Mouse (Mus musculus): ENCODE measurements at regions not wholly inside any gene's neighbourhood (a gene's known extent, or its start where the extent isn't known, plus 50 kb on each side); places are given as distances from the start of the nearest gene placed in this dataset.

GRCm38 (mm10) chr19:56653292-56653691 lies 68.7 kb upstream of the Adrb1 start:
- WGBS: 77% methylated on average over 9 of the region's 9 CpGs
- no peak overlapping the region for H3K27ac ChIP-seq (ENCODE audit: low read depth, low read length)
- H3K27me3 ChIP-seq (ENCODE audit: control insufficient read depth, insufficient read depth, low read length): peaks cover 2% of the 10 kb centered on the region; the same call in 1 of the 2 replicates
- DNase-seq (ENCODE audit: low spot score) (no peak), ATAC-seq (ENCODE audit: low FRiP score) (no peak)
- no peak overlapping the region; the same call in 1 of the 2 replicates for H3K4me2 ChIP-seq (replicated peaks; ENCODE audit: low read depth, low read length)
- no peaks in the 10 kb centered on the region for H3K36me3 ChIP-seq (ENCODE audit: control insufficient read depth, insufficient read depth, low read length)
- H3K9ac ChIP-seq (ENCODE audit: low read depth, low read length): no peak overlapping the region
- H3K4me1 ChIP-seq (replicated peaks; ENCODE audit: control insufficient read depth, insufficient read depth, low read length): 0 out of 2 replicates have a peak, but pooled peaks cover 3% of the 10 kb centered on the region
- no peak overlapping the region for H3K4me3 ChIP-seq (ENCODE audit: low read depth, low read length)
- H3K9me3 ChIP-seq (ENCODE audit: control insufficient read depth, low read length): no peaks in the 10 kb centered on the region; the same call in 1 of the 2 replicates

GRCm38 (mm10) chr19:56655330-56655729 lies 66.7 kb upstream of the Adrb1 start:
- H3K9me3 ChIP-seq (ENCODE audit: control insufficient read depth, low read length): no peaks in the 10 kb centered on the region; the same call in 1 of the 2 replicates
- no peak overlapping the region for H3K27ac ChIP-seq (ENCODE audit: low read depth, low read length)
- H3K27me3 ChIP-seq (ENCODE audit: control insufficient read depth, insufficient read depth, low read length): peaks cover 2% of the 10 kb centered on the region; the same call in 1 of the 2 replicates
- H3K4me1 ChIP-seq (replicated peaks; ENCODE audit: control insufficient read depth, insufficient read depth, low read length): 0 out of 2 replicates have a peak, but pooled peaks cover 3% of the 10 kb centered on the region
- WGBS: 89% methylated on average over 9 of the region's 9 CpGs
- no peak for ATAC-seq (ENCODE audit: low FRiP score)
- no peaks in the 10 kb centered on the region for H3K36me3 ChIP-seq (ENCODE audit: control insufficient read depth, insufficient read depth, low read length)
- H3K4me3 ChIP-seq (ENCODE audit: low read depth, low read length): no peak overlapping the region
- no peak for DNase-seq (ENCODE audit: low spot score)
- no peak overlapping the region for H3K4me2 ChIP-seq (replicated peaks; ENCODE audit: low read depth, low read length)
- H3K9ac ChIP-seq (ENCODE audit: low read depth, low read length): no peak overlapping the region

- no peak overlapping the region for H3K4me2 ChIP-seq (replicated peaks; ENCODE audit: low read depth, low read length)
- ATAC-seq (ENCODE audit: low FRiP score) (no peak), DNase-seq (ENCODE audit: low spot score) (no peak)
- H3K27ac ChIP-seq (ENCODE audit: low read depth, low read length): no peak overlapping the region
- no peaks in the 10 kb centered on the region for H3K36me3 ChIP-seq (ENCODE audit: control insufficient read depth, insufficient read depth, low read length)
- H3K27me3 ChIP-seq (ENCODE audit: control insufficient read depth, insufficient read depth, low read length): no peaks in the 10 kb centered on the region
- no peaks in the 10 kb centered on the region; the same call in 1 of the 2 replicates for H3K9me3 ChIP-seq (ENCODE audit: control insufficient read depth, low read length)
- 73% methylated on average over 4 of the region's 4 CpGs for WGBS
- no peaks in the 10 kb centered on the region; the same call in 1 of the 2 replicates for H3K4me1 ChIP-seq (replicated peaks; ENCODE audit: control insufficient read depth, insufficient read depth, low read length)
- no peak overlapping the region for H3K9ac ChIP-seq (ENCODE audit: low read depth, low read length)
- no peak overlapping the region for H3K4me3 ChIP-seq (ENCODE audit: low read depth, low read length)
Observed at GRCm38 (mm10) chr19:56660566-56661199, 61.3 kb upstream of the Adrb1 start.

- H3K27me3 ChIP-seq (ENCODE audit: control insufficient read depth, insufficient read depth, low read length): no peaks in the 10 kb centered on the region
- H3K36me3 ChIP-seq (ENCODE audit: control insufficient read depth, insufficient read depth, low read length): no peaks in the 10 kb centered on the region
- WGBS: 85% methylated on average over 10 of the region's 10 CpGs
- no peak for DNase-seq (ENCODE audit: low spot score)
- no peak overlapping the region for H3K4me3 ChIP-seq (ENCODE audit: low read depth, low read length)
- H3K9me3 ChIP-seq (ENCODE audit: control insufficient read depth, low read length): no peaks in the 10 kb centered on the region
- H3K9ac ChIP-seq (ENCODE audit: low read depth, low read length): no peak overlapping the region
- H3K4me1 ChIP-seq (replicated peaks; ENCODE audit: control insufficient read depth, insufficient read depth, low read length): no peaks in the 10 kb centered on the region; the same call in 1 of the 2 replicates
- ATAC-seq (ENCODE audit: low FRiP score): no peak
- H3K27ac ChIP-seq (ENCODE audit: low read depth, low read length): no peak overlapping the region
- H3K4me2 ChIP-seq (replicated peaks; ENCODE audit: low read depth, low read length): no peak overlapping the region
Observed at GRCm38 (mm10) chr19:56663474-56664227, 58.3 kb upstream of the Adrb1 start.

GRCm38 (mm10) chr19:56664307-56664775 lies 57.7 kb upstream of the Adrb1 start:
- Histone ChIP-seq H3K4me1 (replicated peaks; ENCODE audit: control insufficient read depth, insufficient read depth, low read length) (no peaks in the 10 kb centered on the region; the same call in 1 of the 2 replicates), H3K4me2 (replicated peaks; ENCODE audit: low read depth, low read length) (no peak overlapping the region), H3K36me3 (ENCODE audit: control insufficient read depth, insufficient read depth, low read length) (no peaks in the 10 kb centered on the region), H3K9ac (ENCODE audit: low read depth, low read length) (peak overlapping the region; percentile 16; the same call in 1 of the 2 replicates), H3K27ac (ENCODE audit: low read depth, low read length) (no peak overlapping the region), H3K27me3 (ENCODE audit: control insufficient read depth, insufficient read depth, low read length) (no peaks in the 10 kb centered on the region), H3K4me3 (ENCODE audit: low read depth, low read length) (no peak overlapping the region), H3K9me3 (ENCODE audit: control insufficient read depth, low read length) (no peaks in the 10 kb centered on the region)
- DNase-seq (ENCODE audit: low spot score) (peak; percentile 15), ATAC-seq (ENCODE audit: low FRiP score) (no peak)
- 68% methylated on average over 10 of the region's 10 CpGs for WGBS

- Histone ChIP-seq H3K27ac (ENCODE audit: low read depth, low read length) (no peak overlapping the region), H3K4me3 (ENCODE audit: low read depth, low read length) (no peak overlapping the region), H3K4me1 (replicated peaks; ENCODE audit: control insufficient read depth, insufficient read depth, low read length) (no peaks in the 10 kb centered on the region; the same call in 1 of the 2 replicates), H3K9ac (ENCODE audit: low read depth, low read length) (no peak overlapping the region), H3K36me3 (ENCODE audit: control insufficient read depth, insufficient read depth, low read length) (no peaks in the 10 kb centered on the region), H3K4me2 (replicated peaks; ENCODE audit: low read depth, low read length) (no peak overlapping the region), H3K9me3 (ENCODE audit: control insufficient read depth, low read length) (no peaks in the 10 kb centered on the region), H3K27me3 (ENCODE audit: control insufficient read depth, insufficient read depth, low read length) (no peaks in the 10 kb centered on the region)
- DNase-seq (ENCODE audit: low spot score): no peak
- no peak for ATAC-seq (ENCODE audit: low FRiP score)
- 75% methylated on average over 7 of the region's 7 CpGs for WGBS
Observed at GRCm38 (mm10) chr19:56664944-56665663, 56.9 kb upstream of the Adrb1 start.

GRCm38 (mm10) chr19:56665972-56666371 lies 56.0 kb upstream of the Adrb1 start:
- H3K4me3 ChIP-seq (ENCODE audit: low read depth, low read length): no peak overlapping the region
- H3K27ac ChIP-seq (ENCODE audit: low read depth, low read length): no peak overlapping the region
- H3K9me3 ChIP-seq (ENCODE audit: control insufficient read depth, low read length): no peaks in the 10 kb centered on the region
- no peaks in the 10 kb centered on the region for H3K36me3 ChIP-seq (ENCODE audit: control insufficient read depth, insufficient read depth, low read length)
- no peak overlapping the region for H3K9ac ChIP-seq (ENCODE audit: low read depth, low read length)
- H3K27me3 ChIP-seq (ENCODE audit: control insufficient read depth, insufficient read depth, low read length): no peaks in the 10 kb centered on the region
- ATAC-seq (ENCODE audit: low FRiP score) (no peak), DNase-seq (ENCODE audit: low spot score) (no peak)
- 80% methylated on average over 1 of the region's 1 CpGs for WGBS
- no peak overlapping the region for H3K4me2 ChIP-seq (replicated peaks; ENCODE audit: low read depth, low read length)
- H3K4me1 ChIP-seq (replicated peaks; ENCODE audit: control insufficient read depth, insufficient read depth, low read length): no peaks in the 10 kb centered on the region; the same call in 1 of the 2 replicates

- Histone ChIP-seq H3K4me1 (replicated peaks; ENCODE audit: control insufficient read depth, insufficient read depth, low read length) (no peaks in the 10 kb centered on the region; the same call in 1 of the 2 replicates), H3K36me3 (ENCODE audit: control insufficient read depth, insufficient read depth, low read length) (no peaks in the 10 kb centered on the region), H3K27me3 (ENCODE audit: control insufficient read depth, insufficient read depth, low read length) (no peaks in the 10 kb centered on the region), H3K4me2 (replicated peaks; ENCODE audit: low read depth, low read length) (no peak overlapping the region), H3K9me3 (ENCODE audit: control insufficient read depth, low read length) (no peaks in the 10 kb centered on the region), H3K4me3 (ENCODE audit: low read depth, low read length) (no peak overlapping the region), H3K27ac (ENCODE audit: low read depth, low read length) (no peak overlapping the region), H3K9ac (ENCODE audit: low read depth, low read length) (no peak overlapping the region)
- WGBS: 88% methylated on average over 2 of the region's 2 CpGs
- ATAC-seq (ENCODE audit: low FRiP score): no peak
- DNase-seq (ENCODE audit: low spot score): no peak
Observed at GRCm38 (mm10) chr19:56667903-56668302, 54.1 kb upstream of the Adrb1 start.

Data from hindbrain, embryonic 11.5 days (tissue).